Mouse (Mus musculus) forelimb bud, embryonic 11.5 days (tissue): Measurements from ENCODE around the gene Sstr5.

ENCODE experiments used
- DNase-seq: peaks from one replicate; pipeline ENCODE4 v3.0.0-alpha.2; 2012; ENCODE audit warnings: low read depth, low spot score

The Sstr5 gene

DNA sequence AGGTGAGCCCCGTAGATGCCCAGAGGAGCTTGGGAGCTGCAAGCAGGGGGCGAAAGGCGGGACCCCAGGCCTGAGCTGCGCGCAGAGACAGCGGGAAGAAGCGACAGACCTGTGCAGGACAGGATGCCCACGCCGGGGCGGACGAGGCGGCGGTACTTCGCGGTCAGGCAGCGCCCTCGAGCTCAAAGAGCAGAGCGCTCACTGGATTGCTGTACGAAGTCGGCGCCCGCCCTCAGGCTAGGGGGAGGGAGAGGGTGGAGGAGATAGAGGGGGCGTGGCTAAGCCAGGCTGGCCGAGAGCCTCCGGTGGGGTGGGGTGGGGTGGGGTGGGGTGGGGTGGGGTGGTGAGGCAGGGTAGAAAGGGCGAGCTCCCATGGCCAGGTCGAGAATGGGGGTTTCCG is at the start of gene Sstr5:
TSS of gene Sstr5 (minus strand) at position 276 of the 400 bp plus-strand sequence.
- peak; percentile 35 for DNase-seq

DNA sequence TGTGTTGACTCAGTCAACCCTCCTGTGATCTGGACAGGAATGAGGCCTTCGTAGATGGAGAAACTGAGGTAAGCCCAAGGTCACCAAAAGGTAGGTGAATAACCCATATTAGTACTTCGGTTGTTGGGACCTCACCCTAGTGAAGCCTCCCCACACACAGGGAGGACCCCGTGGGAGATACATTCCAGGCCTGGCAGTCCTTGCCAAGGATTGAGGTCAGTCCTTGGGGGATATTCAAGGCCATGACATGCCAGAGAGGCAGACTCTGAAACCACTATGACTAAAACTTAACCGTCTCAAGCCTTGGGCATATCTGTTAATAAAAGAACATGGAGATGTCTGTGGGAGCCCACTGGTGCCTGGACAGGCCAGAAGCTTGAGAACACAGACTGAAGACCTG is 44.7 kb upstream of the Sstr5 start:
- DNase-seq: no peak

DNA sequence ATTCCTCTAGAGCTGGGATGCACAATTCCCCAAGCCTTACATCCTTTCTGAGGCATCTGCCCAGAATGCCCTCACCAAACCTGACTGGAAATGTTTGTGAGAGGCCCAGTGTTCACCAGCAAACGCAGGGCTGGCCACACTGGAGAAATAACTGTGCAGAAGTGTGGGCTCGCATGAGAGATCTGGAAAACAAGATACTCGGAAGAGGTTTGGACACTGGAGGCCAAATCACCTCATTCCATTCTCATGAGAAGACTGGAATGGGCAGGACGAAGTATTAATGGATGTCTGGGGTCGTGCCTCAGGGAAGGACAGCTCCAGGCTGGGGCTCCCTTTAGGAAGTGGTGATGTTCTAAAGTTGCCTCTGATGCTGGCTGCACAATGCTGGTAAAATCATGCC is 43.6 kb upstream of the Sstr5 start:
- no peak for DNase-seq

DNA sequence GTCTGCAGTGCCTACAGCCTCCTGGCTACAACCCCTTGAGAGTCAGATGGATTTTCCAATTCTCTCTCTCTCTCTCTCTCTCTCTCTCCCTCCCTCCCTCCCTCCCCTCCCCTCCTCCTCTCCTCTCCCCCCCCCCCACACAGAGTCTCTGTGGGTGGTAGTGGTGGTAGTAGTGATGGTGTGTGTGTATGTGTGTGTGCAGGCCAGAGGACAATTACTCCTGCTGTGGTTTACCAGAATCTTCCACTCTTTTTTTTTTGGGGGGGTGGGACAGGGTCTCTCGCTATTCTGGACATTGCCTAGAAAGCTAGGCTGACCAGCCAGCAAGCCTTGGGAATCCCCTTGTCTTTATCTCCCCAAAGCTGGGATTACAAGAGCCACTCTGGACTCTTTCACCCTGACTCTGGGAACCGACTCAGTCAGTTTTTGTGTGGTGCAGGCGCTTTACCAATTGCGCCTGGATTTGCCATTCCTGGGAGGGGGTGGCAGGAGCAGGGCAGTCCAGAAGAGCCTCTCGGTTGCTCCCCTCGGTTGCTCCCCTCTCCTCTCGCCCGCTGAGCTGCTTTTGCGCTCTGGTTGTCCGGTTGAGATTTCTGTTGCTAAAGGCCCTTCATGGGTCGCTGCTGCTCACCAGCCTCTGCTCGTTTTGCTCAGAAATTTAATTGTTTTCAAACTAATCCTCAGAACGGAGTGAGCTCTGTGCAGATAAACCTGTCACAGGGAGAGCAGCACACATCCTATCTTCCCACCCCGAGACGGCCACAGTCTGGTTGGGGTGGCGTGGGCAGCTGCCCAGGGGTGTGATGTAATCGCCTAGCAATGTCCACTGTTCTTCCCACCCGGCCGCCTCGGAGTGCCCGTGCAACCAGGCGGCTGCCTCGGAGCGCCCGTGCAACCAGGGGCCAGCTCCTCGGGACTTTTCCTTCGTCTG is 42.1 kb upstream of the Sstr5 start:
- DNase-seq: no peak

DNA sequence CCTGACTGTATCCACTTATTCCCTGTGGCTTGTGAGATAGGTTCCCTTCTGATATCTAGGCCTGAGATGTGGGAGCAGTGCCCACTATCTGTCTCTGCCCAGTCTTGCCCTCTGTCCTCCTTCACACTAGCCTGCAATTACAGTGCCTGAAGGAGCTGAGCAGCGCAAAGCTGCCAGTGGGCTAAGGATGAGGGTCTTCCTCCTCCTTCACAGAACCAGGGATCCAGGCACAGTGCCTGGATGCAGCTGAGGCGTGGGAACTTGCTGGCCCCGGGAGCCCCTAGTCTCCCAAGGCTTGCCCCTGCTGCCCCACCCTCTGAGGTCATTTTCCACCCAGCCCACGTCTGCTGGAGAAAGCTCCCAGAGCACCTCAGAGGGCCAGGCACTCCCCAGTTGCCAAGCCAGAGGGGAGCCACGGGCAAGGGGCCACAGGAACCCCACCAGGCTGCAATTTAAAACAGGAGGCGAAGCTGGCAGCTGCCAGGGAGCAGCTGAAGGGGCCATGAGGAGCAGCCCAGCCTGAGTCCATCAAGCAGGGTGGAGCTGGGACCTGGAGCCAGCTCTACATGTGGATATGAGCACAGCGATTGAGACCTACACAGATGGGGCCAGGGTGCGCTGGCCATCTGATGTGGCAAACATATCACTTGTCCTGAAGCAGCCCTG is 33.4 kb upstream of the Sstr5 start:
- no peak for DNase-seq

DNA sequence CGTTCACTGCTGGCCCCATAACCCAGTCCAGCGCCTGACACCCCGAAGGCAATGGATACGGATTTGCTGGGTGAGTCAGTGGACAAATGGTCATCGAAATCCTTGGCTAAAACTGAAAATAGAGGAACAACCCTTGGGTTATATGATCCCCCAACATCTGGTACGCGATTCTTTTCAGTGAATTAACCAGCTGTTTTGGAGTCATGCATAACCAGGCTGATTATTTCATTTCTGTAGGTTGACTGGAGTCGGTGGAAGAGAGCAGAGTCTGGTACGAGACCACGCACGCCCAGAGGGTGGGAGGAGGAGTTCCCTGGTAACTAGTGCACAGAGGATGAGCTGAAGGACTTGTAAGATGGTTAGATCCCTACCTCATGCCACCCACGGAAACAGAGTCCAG is 25.0 kb upstream of the Sstr5 start:
- no peak for DNase-seq

DNA sequence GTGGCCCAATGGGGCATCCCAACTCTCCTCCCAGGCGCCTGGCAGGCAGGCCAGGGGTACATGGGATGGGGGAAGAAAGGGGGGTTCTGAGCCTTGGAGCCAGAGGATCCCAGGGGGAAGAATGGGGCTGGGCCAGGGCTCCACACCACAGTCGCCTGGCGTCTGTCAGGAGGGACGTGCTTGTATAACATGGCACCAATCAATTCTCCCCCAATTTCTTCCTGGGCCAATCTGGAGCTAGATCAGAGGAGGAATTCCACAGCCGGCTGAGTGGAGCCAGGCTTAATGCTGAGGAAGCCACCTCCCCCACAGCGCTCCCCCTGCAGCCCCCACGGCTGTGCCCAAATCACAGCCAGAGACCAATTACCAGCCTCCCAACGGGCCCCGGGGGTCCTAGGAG is 23.4 kb upstream of the Sstr5 start:
- DNase-seq: peak; percentile 25

DNA sequence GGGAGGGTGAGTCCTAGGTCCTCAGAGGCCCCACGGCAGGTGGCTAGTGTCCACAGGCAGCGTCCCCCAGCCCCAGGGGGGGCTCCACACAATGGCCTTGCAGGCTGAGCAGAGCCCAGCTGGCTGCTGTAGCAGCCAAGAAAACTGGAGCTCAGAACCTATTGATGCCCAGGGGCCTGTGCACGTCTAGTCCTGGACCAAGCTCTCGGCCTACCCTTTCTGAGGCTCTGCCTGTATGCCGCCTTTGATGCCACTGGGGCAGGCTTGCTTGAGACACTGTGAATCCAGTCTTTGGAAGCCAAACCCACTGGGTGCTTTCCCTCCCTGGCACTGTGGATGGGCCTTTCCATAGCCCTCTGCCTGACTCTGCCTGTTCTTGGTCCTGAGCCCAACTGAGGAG is 22.4 kb upstream of the Sstr5 start:
- no peak for DNase-seq

DNA sequence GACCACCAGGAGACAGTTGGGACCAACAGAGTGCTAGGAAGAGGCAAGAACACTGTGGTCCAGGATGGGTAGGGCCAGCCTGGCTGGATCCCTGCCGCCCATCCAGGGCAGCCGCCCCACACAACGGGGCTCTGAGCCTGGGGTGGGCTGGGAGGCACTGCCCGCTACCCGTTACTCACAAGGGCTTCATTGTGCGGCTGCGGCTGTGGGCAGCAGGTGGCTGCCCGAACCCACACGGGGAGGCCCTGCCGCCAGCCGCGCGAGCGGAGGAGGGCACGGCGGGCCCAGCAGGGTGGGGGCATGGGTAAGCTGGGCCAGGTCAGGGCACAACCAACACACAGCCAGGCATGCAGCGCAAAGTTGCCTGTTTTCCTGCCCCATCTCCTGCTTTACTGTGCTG is 21.1 kb upstream of the Sstr5 start:
- no peak for DNase-seq

DNA sequence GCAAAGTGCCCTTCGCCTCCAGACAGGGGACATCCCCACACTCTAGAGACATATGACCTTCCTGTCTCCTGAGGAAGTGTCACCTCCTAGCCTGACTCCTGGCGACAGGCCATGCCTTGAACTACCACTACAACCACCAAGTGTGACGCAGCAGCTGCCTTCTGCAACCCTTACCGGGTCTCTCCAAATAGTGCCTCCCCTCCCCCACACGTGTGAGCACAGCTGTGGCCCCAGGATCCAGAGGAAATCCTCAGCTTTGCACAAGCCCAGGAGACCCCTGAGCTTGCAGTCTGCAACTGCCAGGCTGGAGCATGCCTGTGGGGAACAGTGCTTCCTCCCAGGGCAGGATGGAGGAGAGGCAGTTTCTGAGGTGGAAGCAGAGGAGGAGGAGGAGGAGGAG is 19.2 kb upstream of the Sstr5 start:
- no peak for DNase-seq

DNA sequence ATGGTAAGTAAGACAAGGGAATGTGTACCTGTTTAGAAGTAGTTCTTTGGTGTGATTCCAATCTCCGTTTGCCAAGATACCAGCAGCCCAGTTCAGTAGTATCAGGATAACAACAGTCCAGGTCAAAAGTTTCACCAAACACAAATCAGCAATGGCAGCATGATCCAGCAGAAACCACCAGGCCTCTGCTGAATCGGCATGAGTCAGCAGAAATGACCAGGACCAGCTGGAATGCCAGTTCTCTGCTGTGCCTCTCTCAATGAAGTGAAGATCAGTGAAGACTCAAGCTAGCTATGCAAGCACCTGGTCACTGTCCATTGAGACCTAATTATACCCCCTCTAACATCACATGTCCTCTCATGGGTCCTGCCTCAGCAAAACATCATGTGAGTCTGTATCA is 17.0 kb upstream of the Sstr5 start:
- no peak for DNase-seq

DNA sequence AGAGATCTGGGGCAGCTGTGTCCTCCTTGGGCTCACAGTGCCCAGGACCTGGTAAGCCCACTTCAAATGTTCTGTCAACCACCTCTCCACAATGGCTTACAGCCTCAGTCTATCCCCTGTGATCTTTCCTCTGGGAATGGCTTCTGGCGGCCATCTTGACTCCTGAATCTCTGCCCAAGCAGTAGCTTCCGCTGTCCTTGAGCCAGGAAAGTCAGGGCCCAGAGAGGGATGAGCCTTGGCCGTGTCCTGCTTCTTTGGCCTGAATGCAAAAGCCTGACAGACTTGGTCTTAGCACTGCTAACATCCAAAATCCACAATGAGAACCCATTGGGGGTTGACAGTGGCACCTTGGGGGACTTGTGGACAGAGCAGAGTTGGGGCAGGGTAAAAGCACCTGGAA is 14.8 kb upstream of the Sstr5 start:
- no peak for DNase-seq

DNA sequence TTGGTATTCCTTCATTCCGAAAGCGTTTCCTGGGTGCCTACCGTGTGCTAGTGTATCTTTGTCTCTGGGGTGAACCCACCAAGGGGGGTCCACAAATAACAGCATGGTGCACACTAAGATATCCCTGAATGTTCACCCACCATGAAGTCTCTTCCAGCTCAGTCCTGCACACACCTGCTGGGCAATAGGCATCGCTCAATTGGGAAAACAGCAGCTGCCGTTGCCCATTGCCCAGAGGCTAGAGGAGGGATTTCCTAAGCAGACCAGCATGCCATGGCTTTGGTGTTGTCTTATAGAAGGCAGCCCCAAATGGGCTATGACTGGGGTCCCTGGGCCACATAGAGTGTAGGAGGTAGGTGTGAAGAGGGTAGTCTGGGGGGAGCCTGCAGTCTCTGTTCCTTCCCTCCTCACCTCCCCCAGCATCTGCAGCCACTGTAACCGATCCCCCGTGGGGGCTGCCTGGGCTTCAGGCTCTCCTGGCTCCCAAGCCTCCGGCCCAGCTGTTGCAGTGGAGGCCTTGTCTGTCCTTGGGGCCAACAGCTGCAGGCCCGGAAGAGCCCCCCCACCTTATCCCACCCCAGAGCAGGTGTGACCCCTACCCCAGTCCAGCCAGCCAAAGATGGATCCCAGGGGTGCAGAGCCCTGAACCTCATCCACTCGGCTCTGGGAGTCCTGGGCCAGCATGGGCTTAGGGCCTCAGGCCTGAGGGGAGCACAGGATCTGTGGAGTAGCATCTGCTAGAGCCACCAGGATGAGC is 13.2 kb upstream of the Sstr5 start:
- no peak for DNase-seq

DNA sequence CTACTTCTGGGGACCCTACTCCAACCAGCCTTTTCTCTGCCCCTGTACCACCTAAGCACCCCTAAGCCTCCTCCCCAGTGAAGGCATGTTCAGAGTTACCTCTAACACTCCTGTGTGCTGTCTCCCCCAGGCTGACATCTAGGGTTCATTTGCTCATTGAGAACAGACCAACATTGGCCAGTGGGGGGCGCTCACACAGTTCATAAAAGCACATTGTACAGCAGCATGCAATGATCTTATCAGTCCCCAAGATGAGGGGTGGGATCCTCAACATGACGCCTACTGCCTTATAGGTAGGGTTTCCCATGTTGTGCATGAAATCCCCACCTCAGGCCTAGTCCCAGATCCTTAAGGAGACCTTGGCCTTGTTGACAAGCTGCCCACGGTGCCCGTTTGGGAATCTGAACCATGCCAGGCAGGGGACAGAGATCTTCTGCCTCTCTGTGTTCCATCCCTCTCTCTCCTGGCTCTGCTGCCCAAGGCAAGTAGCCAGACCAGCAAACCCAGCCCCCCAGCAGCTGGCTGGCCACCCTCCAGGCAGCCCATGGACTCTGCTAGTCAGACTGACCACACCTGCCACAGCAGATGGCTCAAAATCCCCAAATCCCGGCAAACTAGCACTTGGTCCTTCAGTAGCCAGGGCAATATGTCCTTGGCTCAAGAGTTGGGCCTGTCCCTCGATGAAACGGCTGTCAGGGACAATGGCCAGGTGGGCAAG is 11.9 kb upstream of the Sstr5 start:
- peak; percentile 42 for DNase-seq

DNA sequence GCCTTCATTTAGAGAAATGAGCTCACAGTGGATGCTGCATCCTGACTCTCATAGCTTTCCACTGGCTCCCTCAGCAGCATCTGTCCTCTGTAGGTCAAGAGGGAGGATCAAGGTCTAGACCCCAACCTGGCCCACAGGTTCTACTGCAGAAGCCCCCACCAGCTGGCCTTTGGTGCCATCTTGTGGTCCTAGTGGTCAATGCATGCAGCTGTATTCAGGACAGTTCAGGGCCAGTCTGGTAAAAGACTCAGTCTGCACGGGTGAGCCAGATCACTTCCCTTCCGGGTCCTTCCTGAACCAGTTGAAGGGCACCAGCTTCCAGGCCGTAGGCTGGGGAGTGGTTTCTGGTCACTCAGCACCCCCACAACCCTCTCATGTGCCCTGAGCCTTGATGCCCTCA is 10.7 kb upstream of the Sstr5 start:
- peak; percentile 79 for DNase-seq

DNA sequence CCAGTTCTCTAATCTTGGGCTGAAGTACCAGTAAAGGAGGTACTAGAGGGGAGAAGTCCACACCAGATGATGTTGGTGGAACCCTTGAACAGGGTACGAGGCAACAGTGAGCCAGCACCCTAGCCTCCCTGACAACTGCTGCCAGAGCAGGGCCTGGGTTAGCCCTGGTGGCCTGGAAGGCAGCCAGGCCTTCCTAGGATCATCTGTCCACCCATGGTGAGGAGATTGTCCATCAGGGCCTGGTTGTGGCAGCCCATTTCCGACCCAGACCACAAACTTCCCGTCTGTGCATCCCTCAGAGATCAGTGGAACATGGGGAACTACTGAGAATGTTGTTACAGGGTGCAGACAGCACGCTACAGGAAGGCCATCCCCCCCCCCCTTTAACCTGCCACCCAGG is 5.5 kb upstream of the Sstr5 start:
- no peak for DNase-seq

DNA sequence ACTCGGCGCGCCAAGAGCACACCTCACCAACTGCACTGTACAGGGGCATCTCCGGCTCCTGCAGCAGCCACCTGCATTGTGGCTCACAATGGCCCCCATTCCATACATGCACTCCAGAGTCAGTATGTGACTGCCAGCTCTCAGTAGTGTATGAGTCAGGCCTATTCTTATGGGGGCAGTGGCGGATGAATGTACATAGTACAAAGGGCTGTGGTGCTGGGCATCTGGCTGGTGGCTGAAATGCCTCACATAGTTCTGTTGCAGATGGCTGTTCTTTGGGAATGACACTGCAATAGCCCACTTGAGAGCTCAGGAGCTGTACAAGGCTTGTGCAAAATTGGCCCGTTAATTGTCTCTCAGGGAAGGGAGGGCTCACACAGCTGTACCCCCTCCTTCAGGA is 15.0 kb downstream of the Sstr5 start:
- no peak for DNase-seq

DNA sequence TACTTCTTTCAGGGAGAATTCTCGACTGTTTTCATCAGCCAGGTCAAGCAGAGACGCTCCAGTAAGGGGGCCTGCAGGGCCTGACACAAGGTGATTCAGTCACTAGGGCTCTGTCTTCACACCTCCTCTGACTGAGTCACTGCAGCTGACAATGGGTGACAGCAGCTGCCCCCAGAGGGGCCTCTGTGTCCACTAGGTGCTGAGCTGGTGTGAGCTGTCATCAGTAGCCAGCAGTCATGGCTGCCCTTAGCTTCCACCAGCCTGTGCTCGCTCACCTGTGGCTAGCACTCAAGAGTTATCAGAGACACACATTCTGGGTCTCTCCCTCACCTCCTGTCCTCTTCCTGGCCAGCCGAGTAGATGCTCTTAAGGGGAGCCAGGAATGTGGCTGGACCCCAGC is 16.3 kb downstream of the Sstr5 start:
- no peak for DNase-seq

DNA sequence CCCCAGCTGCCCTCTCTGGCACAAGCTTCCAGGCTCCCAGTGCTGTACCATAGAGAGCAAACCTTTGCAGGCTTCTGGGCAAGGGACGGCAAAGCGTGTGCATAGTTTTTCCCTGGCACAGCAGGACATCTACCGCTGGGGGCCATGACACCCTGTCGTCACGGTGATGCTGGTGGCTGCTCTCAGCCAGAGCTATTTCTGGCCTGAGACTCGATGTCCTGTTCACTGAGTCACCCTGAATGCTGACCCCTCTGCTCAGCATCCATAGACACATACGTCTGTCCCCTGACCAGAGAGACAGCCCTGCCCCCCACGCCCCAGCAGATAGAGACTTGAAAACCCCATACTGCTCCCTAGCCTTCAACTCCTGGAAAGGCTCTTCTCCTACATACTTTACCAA is 16.9 kb downstream of the Sstr5 start:
- DNase-seq: no peak

DNA sequence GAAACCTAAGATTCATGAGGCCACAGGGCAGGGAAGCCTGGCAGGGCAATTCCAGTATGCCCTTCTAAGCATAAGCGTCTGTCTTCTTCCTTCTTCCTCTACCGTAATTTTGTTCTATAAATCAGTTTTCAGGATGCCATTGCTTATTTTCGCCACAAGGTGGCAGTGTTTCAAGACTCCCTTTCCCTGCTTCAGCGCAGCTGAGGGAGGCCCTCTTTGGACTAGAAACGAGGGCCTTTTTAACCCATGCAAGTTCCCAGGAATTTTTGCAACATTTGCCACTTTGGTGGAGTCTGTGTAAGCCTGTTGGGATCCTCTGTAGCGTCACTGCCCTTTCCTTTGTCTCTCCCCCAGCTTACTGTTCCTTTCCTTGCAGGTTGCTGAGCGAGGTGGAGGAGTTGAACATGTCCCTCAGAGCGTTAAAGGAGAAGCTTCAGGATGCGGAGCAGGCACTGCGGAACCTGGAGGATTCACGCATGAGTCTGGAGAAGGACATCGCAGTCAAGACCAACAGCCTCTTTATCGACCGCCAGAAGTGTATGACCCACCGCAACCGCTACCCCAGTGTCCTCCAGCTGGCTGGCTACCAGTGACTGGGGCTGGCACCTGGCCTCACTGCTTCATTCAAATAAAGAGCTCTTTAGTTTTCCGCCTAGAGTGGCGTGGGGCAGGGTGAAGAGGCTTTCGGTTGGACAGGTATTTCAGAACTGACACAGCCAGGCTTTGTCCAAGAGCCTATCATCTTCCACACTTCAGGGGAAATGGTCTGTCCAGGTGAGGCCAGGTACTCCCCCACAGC is 20.9 kb downstream of the Sstr5 start:
- peak; percentile 83 for DNase-seq
